Mouse (Mus musculus) kidney, postnatal 0 days (tissue): ENCODE data around the gene Mrgprg. TPM values are rescaled to one million over a fixed set of nuclear protein-coding genes. Genes with fewer than 3 reads are reported as not detected.

ENCODE experiments used
- ATAC-seq: fragments of 200-750 bp; cut with Nextera tagmentation; replicated peaks from 2 replicates; pipeline ENCODE4 v1.8.0; 2017; ENCODE audit warnings: low read depth, moderate number of reproducible peaks, moderate TSS enrichment, moderate library complexity; ENCODE audit not compliant: low FRiP score
- DNase-seq: peaks from one replicate; pipeline ENCODE4 v3.0.0-alpha.2; 2016; ENCODE audit warnings: low spot score
- H3K27ac ChIP-seq: fragments of 300-500 bp; sonication (generic); 2 replicates; pipeline ENCODE4 v1.5.1; 2014; ENCODE audit warnings: mild to moderate bottlenecking
- H3K27me3 ChIP-seq: fragments of 300-500 bp; sonication (generic); 2 replicates; pipeline ENCODE4 v1.6.1; 2014; ENCODE audit warnings: low read length, mixed read lengths; ENCODE audit not compliant: insufficient read depth
- H3K36me3 ChIP-seq: fragments of 300-500 bp; sonication (generic); 2 replicates; pipeline ENCODE4 v1.6.1; 2014; ENCODE audit warnings: low read length, mixed read lengths; ENCODE audit not compliant: insufficient read depth
- H3K4me1 ChIP-seq: fragments of 300-500 bp; sonication (generic); replicated peaks from 2 replicates; pipeline ENCODE4 v1.6.1; 2014; ENCODE audit warnings: antibody characterized with exemption, low read length, mixed read lengths; ENCODE audit not compliant: insufficient read depth
- H3K4me2 ChIP-seq: fragments of 300-500 bp; sonication (generic); 2 replicates; pipeline ENCODE4 v1.6.1; 2014; ENCODE audit warnings: mild to moderate bottlenecking, low read length, moderate library complexity, mixed read lengths
- H3K4me3 ChIP-seq: fragments of 300-500 bp; sonication (generic); replicated peaks from 2 replicates; pipeline ENCODE4 v1.5.1; 2014; ENCODE audit warnings: low read depth, low read length
- H3K9ac ChIP-seq: fragments of 300-500 bp; sonication (generic); 2 replicates; pipeline ENCODE4 v1.6.1; 2014; ENCODE audit warnings: low read depth, low read length
- H3K9me3 ChIP-seq: fragments of 300-500 bp; sonication (generic); replicated peaks from 2 replicates; pipeline ENCODE4 v1.6.1; 2016; ENCODE audit warnings: low read length, inconsistent platforms, mixed read lengths
- CTCF ChIP-seq: IDR thresholded peaks from 2 replicates; pipeline ENCODE4 v1.5.1; 2016; ENCODE audit warnings: antibody characterized with exemption, low read depth, mild to moderate bottlenecking, moderate library complexity
- WGBS: fragments of 180-500 bp; shearing (Covaris S2); extraction: QIAGEN DNeasy Blood & Tissue Kit; methylation state at CpG from one replicate; pipeline ENCODE4 v1.1.7; 2014; 5-methylcytosine and 5-hydroxymethylcytosine counted together
- polyA plus RNA-seq: library from polyadenylated mRNA; unstranded; fragments of >200 nt; fragmentation: Nextera tagmentation; extraction: Ambion mirVana; gene quantifications from 2 replicates; pipeline ENCODE4 v1.2.1, GENCODE M21; 2015

Mrgprg gene
- polyA plus RNA-seq, 1 experiment from 2014 or later = not detected

DNA sequence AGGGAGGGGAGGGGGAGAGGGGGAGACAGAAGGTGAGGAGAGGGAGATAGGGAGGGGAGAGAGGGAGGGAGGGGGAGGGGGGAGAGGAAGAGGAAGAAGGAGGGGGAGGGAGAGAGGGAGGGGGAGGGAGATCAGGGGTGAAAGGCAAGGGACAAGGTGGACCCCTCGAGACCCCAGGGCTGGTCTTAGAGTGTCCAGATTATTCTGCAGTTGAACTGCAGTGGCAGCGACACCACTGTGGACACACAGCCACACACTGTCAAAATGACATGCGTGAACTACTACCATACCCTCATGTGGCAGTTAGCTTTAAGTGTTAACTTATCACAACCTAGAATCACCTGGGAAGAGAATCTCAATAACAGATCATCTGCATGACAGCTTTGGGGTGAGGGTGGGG lies 17.7 kb downstream of the Mrgprg start:
- Histone ChIP-seq H3K4me3 (no peak overlapping the region), H3K9ac (no peak overlapping the region), H3K27me3 (no peaks in the 10 kb centered on the region), H3K4me1 (no peaks in the 10 kb centered on the region), H3K36me3 (no peaks in the 10 kb centered on the region), H3K9me3 (no peaks in the 10 kb centered on the region), H3K4me2 (no peak overlapping the region), H3K27ac (no peak overlapping the region)
- no peak for DNase-seq
- ATAC-seq = no peak
- TF ChIP-seq CTCF = no peak
- 78% methylated on average over 3 of the region's 3 CpGs for WGBS

DNA sequence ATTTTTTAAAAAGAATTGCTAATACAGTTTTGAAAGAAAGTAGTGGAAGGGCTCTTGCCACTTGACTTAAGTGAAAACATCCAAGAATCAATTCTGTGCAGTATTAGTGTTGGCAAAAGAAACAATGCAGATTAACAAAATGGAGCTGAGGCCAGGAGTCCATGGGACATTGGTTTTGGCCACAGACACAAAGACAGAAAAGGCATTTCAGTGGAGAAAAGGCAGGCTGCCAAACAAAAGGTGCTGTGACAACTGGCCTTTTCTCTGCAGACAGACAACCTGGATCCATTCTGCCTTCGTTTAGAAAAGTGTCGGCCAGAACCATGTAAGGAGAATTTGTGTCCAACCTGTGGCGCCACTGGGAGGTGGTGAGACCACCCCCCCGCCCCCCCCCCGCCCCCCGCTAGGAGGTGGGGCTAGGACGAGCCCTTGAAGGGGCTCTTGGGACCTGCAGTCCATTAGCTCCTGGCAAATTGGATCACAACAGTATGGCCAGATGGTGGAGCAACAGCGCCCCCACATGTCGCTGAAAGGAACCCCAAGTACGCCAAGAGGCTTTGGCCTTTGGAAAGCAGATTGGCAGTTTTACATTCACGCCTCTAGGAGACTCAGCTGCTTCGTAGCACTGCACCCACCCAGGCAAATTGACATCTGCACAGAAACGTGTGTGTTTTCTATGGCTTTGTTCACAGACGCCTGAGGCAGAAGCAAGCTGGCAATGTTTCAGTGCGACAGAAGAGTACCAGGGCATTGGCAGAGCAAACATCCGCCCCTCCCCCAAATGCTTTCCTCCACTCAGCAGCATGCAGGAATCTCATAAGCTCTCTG lies 18.5 kb downstream of the Mrgprg start:
- H3K36me3 ChIP-seq = no peaks in the 10 kb centered on the region
- H3K9ac ChIP-seq = no peak overlapping the region
- H3K4me2 ChIP-seq = peak overlapping the region; percentile 46
- ATAC-seq = peak; percentile 83
- H3K27me3 ChIP-seq = no peaks in the 10 kb centered on the region
- peak; percentile 98 for DNase-seq
- TF ChIP-seq CTCF = peak; percentile 89
- no peak overlapping the region for H3K27ac ChIP-seq
- WGBS = 3% methylated on average over 16 of the region's 16 CpGs
- H3K4me1 ChIP-seq = no peaks in the 10 kb centered on the region
- H3K9me3 ChIP-seq = no peaks in the 10 kb centered on the region
- no peak overlapping the region for H3K4me3 ChIP-seq

DNA sequence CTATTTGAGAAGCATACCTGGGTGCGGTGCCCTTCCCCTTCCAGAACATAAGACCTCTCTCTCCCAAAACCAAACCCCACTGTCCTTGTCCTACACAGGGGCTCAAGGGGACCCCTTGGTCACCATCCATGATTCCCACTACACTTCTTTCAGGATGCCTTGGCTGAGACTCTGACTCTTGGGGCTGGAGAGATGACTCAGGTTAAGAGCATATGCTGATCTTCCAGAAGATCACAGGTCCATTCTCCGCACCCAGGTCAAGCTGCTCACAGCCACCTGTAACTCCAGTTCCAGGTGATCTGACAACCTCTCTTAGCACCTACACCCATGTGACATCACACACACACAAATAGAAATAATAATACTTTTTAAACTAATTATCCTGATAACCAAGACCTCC lies 26.1 kb downstream of the Mrgprg start:
- peak overlapping the region; percentile 88 for H3K9ac ChIP-seq
- H3K4me2 ChIP-seq = peak overlapping the region; percentile 83
- H3K36me3 ChIP-seq = no peaks in the 10 kb centered on the region
- TF ChIP-seq CTCF = no peak
- peak; percentile 19 for DNase-seq
- 10% methylated on average over 2 of the region's 2 CpGs for WGBS
- H3K4me3 ChIP-seq = peak overlapping the region; percentile 79
- no peaks in the 10 kb centered on the region for H3K27me3 ChIP-seq
- ATAC-seq = peak; percentile 29; the same call in 1 of the 2 replicates
- H3K27ac ChIP-seq = peak overlapping the region; percentile 90; the same call in 1 of the 2 replicates
- no peaks in the 10 kb centered on the region for H3K9me3 ChIP-seq
- peaks cover 17% of the 10 kb centered on the region; the same call in 1 of the 2 replicates for H3K4me1 ChIP-seq

DNA sequence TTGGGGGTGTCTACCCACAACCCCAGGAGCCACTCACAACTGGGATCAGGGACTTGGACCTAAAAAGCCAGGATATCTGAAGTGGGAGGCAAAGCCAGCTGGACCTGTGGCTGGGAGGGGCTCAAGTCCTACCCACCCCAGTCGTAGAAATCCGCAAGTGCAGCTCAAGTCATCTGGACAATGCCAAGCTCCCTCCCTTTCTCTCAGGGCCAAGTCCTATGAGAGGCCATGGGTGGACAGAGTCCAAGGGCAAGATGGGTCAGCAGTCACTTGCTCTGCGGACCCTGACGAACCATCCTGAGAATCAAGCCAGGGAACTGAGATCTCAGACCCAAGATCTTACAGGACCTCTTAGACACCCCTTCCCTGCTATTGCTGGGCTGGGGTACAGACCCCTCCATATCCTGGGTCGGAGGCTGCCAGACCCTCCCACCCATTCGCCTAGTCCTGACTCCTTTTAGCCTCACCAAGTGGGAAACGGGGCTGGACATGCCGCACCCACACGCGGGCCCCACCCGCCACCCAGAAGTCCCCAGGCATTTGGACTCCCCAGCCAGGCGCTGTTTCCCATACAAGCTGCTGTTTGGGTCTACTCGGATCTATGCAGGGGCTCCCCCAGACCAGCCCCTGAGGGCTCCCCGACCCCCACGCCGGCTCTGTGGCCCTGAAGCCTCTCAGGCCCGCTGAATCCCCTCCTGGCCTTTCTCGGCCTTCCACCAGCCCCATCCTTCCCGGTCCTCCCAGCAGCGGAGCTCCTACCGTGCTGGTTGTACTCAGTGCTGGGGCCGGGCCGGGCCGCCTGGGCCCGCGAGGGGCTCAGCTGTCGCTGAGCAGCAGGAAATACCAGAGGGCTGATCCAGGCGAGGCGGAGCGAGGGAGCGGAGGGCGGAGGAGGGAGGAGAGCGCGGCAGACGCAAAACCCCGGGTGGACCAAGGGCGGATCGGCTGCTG lies 27.0 kb downstream of the Mrgprg start:
- Histone ChIP-seq H3K36me3 (no peaks in the 10 kb centered on the region), H3K9me3 (no peaks in the 10 kb centered on the region), H3K4me1 (peaks cover 17% of the 10 kb centered on the region; the same call in 1 of the 2 replicates), H3K27ac (peak overlapping the region; percentile 90), H3K9ac (peak overlapping the region; percentile 88), H3K4me2 (peak overlapping the region; percentile 83), H3K4me3 (peak overlapping the region; percentile 79), H3K27me3 (no peaks in the 10 kb centered on the region)
- peak; percentile 16; the same call in 1 of the 2 replicates for TF ChIP-seq CTCF
- 1% methylated on average over 37 of the region's 38 CpGs for WGBS
- peak; percentile 91 for ATAC-seq
- peak; percentile 97 for DNase-seq

- H3K4me1 ChIP-seq = peaks cover 17% of the 10 kb centered on the region; the same call in 1 of the 2 replicates
- no peaks in the 10 kb centered on the region for H3K9me3 ChIP-seq
- H3K27me3 ChIP-seq = no peaks in the 10 kb centered on the region
- H3K4me3 ChIP-seq = peak overlapping the region; percentile 79
- no peak for TF ChIP-seq CTCF
- no peak overlapping the region for H3K27ac ChIP-seq
- ATAC-seq (no peak), DNase-seq (peak; percentile 46)
- peak overlapping the region; percentile 88; the same call in 1 of the 2 replicates for H3K9ac ChIP-seq
- H3K36me3 ChIP-seq = 0 out of 2 replicates have a peak, but pooled peaks cover 5% of the 10 kb centered on the region
- H3K4me2 ChIP-seq = peak overlapping the region; percentile 83
- WGBS = 26% methylated on average over 5 of the region's 5 CpGs
These were observed 28.2 kb downstream of the Mrgprg start for GRCm38 (mm10) chr7:143738601-143739006.

DNA sequence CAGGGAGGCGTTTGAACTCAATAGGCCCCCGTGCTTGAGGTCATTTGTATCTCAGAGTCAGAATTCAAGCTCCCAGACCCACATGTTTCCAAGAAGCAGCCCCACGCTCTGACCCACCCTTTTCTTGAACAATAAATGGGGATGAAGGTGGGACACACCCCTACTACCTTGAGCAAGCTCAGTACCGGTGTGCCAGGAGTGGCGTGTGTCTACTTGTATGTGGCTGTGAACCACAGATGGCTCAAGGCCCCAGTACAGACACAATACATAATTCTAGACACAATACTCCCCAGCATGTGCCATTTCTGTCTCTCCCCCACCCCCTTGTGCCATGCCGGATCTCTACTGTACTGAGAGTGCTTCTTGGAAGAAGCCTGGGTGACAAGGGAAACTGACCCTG lies 28.6 kb downstream of the Mrgprg start:
- Histone ChIP-seq H3K4me3 (peak overlapping the region; percentile 79; the same call in 1 of the 2 replicates), H3K4me1 (peaks cover 17% of the 10 kb centered on the region; the same call in 1 of the 2 replicates), H3K9ac (0 out of 2 replicates have a peak overlapping the region, but pooled peaks have one; percentile 88), H3K27me3 (no peaks in the 10 kb centered on the region), H3K36me3 (0 out of 2 replicates have a peak, but pooled peaks cover 5% of the 10 kb centered on the region), H3K9me3 (no peaks in the 10 kb centered on the region), H3K4me2 (peak overlapping the region; percentile 83), H3K27ac (no peak overlapping the region)
- no peak for DNase-seq
- no peak for TF ChIP-seq CTCF
- WGBS = 71% methylated on average over 6 of the region's 6 CpGs
- no peak for ATAC-seq
